Comparison of ENCODE assay signal across 15 mouse cellular contexts in genomic region chr15:100775189-100776166, GRCm38 (mm10). TPM values are rescaled to one million over a fixed set of nuclear protein-coding genes. Genes with fewer than 3 reads are reported as not detected.
DNase-seq lines count a peak whose midpoint lies in the region; ATAC-seq and TF ChIP-seq lines count a peak whose summit lies in the region.
"Had no signal": no experiment of that assay in that cellular context is flagged by ENCODE, and none has a peak within 500 bp of the region (broad histone marks: within the 10 kb centered on the region; RNA-seq: fewer than 3 reads in every experiment).

No protein-coding gene starts in this region.

- H3K9me3 ChIP-seq in forebrain, embryonic 10.5 days: peaks cover 3% of the 10 kb centered on the region; the same call in 1 of the 2 replicates
- H3K9me3 ChIP-seq in forebrain, postnatal 0 days (ENCODE audit: low read length): no peaks in the 10 kb centered on the region
- H3K9me3 ChIP-seq in midbrain, embryonic 14.5 days (ENCODE audit: control insufficient read depth, low read length): no peaks in the 10 kb centered on the region
- H3K9me3 ChIP-seq in midbrain, embryonic 10.5 days (replicated peaks): no peaks in the 10 kb centered on the region; the same call in 1 of the 2 replicates
- no peaks in the 10 kb centered on the region for H3K9me3 ChIP-seq in intestine, embryonic 16.5 days (ENCODE audit: control insufficient read depth, low read length)

- peaks cover 43% of the 10 kb centered on the region for H3K4me1 ChIP-seq in forebrain, embryonic 10.5 days
- no peaks in the 10 kb centered on the region for H3K4me1 ChIP-seq in forebrain, postnatal 0 days (ENCODE audit: insufficient read depth)
- peaks cover 5% of the 10 kb centered on the region; the same call in 1 of the 2 replicates for H3K4me1 ChIP-seq in midbrain, embryonic 14.5 days (ENCODE audit: control insufficient read depth, insufficient read depth, low read length)
- H3K4me1 ChIP-seq in midbrain, embryonic 10.5 days: peaks cover 22% of the 10 kb centered on the region
- H3K4me1 ChIP-seq in intestine, embryonic 16.5 days (ENCODE audit: control insufficient read depth, insufficient read depth, low read length): peaks cover 17% of the 10 kb centered on the region
- no peaks in the 10 kb centered on the region for H3K4me1 ChIP-seq in cerebellum, adult 2 months (ENCODE audit: control insufficient read depth, insufficient read depth, low read length)
- H3K4me1 ChIP-seq: megakaryocyte, embryonic 14.5 days had no signal

- no peak overlapping the region for H3K9ac ChIP-seq in forebrain, postnatal 0 days
- H3K9ac ChIP-seq in midbrain, embryonic 14.5 days (replicated peaks; ENCODE audit: low read length): no peak overlapping the region
- no peak overlapping the region for H3K9ac ChIP-seq in intestine, embryonic 16.5 days (ENCODE audit: low read depth, low read length)

- WGBS in forebrain, embryonic 10.5 days: 35% methylated on average over 19 of the region's 19 CpGs
- WGBS in forebrain, postnatal 0 days: 38% methylated on average over 19 of the region's 19 CpGs
- WGBS in midbrain, embryonic 14.5 days: 58% methylated on average over 19 of the region's 19 CpGs
- WGBS in midbrain, embryonic 10.5 days: 57% methylated on average over 19 of the region's 19 CpGs
- 52% methylated on average over 19 of the region's 19 CpGs for WGBS in intestine, embryonic 16.5 days
- WGBS in cerebellum, adult 2 months: 74% methylated on average over 19 of the region's 19 CpGs

- H3K36me3 ChIP-seq in forebrain, embryonic 10.5 days (replicated peaks): peaks cover 6% of the 10 kb centered on the region; the same call in 1 of the 2 replicates
- no peaks in the 10 kb centered on the region; the same call in 1 of the 2 replicates for H3K36me3 ChIP-seq in forebrain, postnatal 0 days (ENCODE audit: insufficient read depth)
- no peaks in the 10 kb centered on the region; the same call in 1 of the 2 replicates for H3K36me3 ChIP-seq in midbrain, embryonic 14.5 days (ENCODE audit: control insufficient read depth, insufficient read depth, low read length)
- H3K36me3 ChIP-seq in midbrain, embryonic 10.5 days: peaks cover 6% of the 10 kb centered on the region; the same call in 1 of the 2 replicates
- H3K36me3 ChIP-seq in intestine, embryonic 16.5 days (ENCODE audit: control insufficient read depth, insufficient read depth, low read length): no peaks in the 10 kb centered on the region
- H3K36me3 ChIP-seq: G1E had no signal

- TF ChIP-seq POLR2A in cerebellum, adult 2 months (IDR thresholded peaks at IDR 0.05; ENCODE audit: borderline replicate concordance, insufficient read depth, low read length): no peak

- H3K4me3 ChIP-seq in forebrain, embryonic 10.5 days: no peak overlapping the region
- no peak overlapping the region for H3K4me3 ChIP-seq in forebrain, postnatal 0 days (ENCODE audit: low read depth, low read length)
- no peak overlapping the region for H3K4me3 ChIP-seq in midbrain, embryonic 14.5 days (replicated peaks; ENCODE audit: low read depth, low read length)
- no peak overlapping the region for H3K4me3 ChIP-seq in midbrain, embryonic 10.5 days
- H3K4me3 ChIP-seq in intestine, embryonic 16.5 days (ENCODE audit: low read length): no peak overlapping the region
- H3K4me3 ChIP-seq in cerebellum, adult 2 months (replicated peaks; ENCODE audit: insufficient read depth, low read depth, low read length): no peak overlapping the region
- H3K4me3 ChIP-seq: megakaryocyte, embryonic 14.5 days had no signal

- 0 out of 2 replicates have a peak, but pooled peaks cover 17% of the 10 kb centered on the region for H3K27me3 ChIP-seq in forebrain, embryonic 10.5 days (ENCODE audit: poor library complexity, severe bottlenecking)
- H3K27me3 ChIP-seq in forebrain, postnatal 0 days (ENCODE audit: insufficient read depth, low read length): no peaks in the 10 kb centered on the region
- no peaks in the 10 kb centered on the region for H3K27me3 ChIP-seq in midbrain, embryonic 14.5 days (ENCODE audit: control insufficient read depth, insufficient read depth, low read length)
- no peaks in the 10 kb centered on the region for H3K27me3 ChIP-seq in midbrain, embryonic 10.5 days (ENCODE audit: low read depth, poor library complexity, severe bottlenecking)
- no peaks in the 10 kb centered on the region for H3K27me3 ChIP-seq in intestine, embryonic 16.5 days (replicated peaks; ENCODE audit: control insufficient read depth, insufficient read depth, low read length)
- no peaks in the 10 kb centered on the region for H3K27me3 ChIP-seq in cerebellum, adult 2 months (ENCODE audit: control insufficient read depth, insufficient read depth, low read length)

- no peak for TF ChIP-seq CTCF in forebrain, postnatal 0 days (IDR thresholded peaks at IDR 0.05; ENCODE audit: low read depth)
- TF ChIP-seq CTCF in cerebellum, adult 2 months (IDR thresholded peaks at IDR 0.05; ENCODE audit: borderline replicate concordance, insufficient read depth, low read depth, low read length): no peak

- H3K27ac ChIP-seq in forebrain, embryonic 10.5 days: peak overlapping the region; percentile 22
- no peak overlapping the region for H3K27ac ChIP-seq in forebrain, postnatal 0 days (ENCODE audit: low read depth, low read length)
- H3K27ac ChIP-seq in midbrain, embryonic 14.5 days (replicated peaks; ENCODE audit: low read depth, low read length): 0 out of 2 replicates have a peak overlapping the region, but pooled peaks have one; percentile 5
- no peak overlapping the region for H3K27ac ChIP-seq in midbrain, embryonic 10.5 days (replicated peaks)
- peak overlapping the region; percentile 55 for H3K27ac ChIP-seq in intestine, embryonic 16.5 days (ENCODE audit: low read length)
- H3K27ac ChIP-seq in cerebellum, adult 2 months (ENCODE audit: insufficient read depth, low read length): no peak overlapping the region

- no peak for ATAC-seq in forebrain, postnatal 0 days
- ATAC-seq in midbrain, embryonic 14.5 days (ENCODE audit: low FRiP score, low TSS enrichment): no peak
- no peak for ATAC-seq in intestine, embryonic 16.5 days
- ATAC-seq: forebrain, embryonic 16.5 days had no signal

- H3K4me2 ChIP-seq in forebrain, postnatal 0 days (ENCODE audit: low read depth): no peak overlapping the region
- no peak overlapping the region for H3K4me2 ChIP-seq in midbrain, embryonic 14.5 days (ENCODE audit: low read length)
- H3K4me2 ChIP-seq in intestine, embryonic 16.5 days (ENCODE audit: low read depth, low read length): no peak overlapping the region

- DNase-seq in forebrain, embryonic 10.5 days (ENCODE audit: extremely low spot score, low spot score): peak; percentile 30
- no peak for DNase-seq in forebrain, postnatal 0 days
- DNase-seq in midbrain, embryonic 14.5 days: no peak
- DNase-seq in midbrain, embryonic 10.5 days (ENCODE audit: low spot score): no peak
- no peak for DNase-seq in frontal cortex, postnatal 14 days (ENCODE audit: low spot score in 2 of 2)
- DNase-seq in cerebellum, adult 2 months: no peak
- DNase-seq in right cerebral cortex, adult 2 months (ENCODE audit: low spot score in 2 of 2): no peak
- DNase-seq: heart, postnatal 14 days; kidney, adult 11 months; lung, adult 18-20 months; right cerebral cortex, postnatal 25 days had no signal

RNA-seq across cellular contexts. Expression of gene Slc4a8, which starts 13.9 kb away (rescaled TPM):
- 10.1 and 10.8 TPM in 2 replicates for polyA plus RNA-seq in forebrain, embryonic 10.5 days (2016; fragmentation: Nextera tagmentation; extraction: Ambion mirVana)
- total RNA-seq in forebrain, postnatal 0 days (2014; rRNA removed): 17.8 and 38.3 TPM in 2 replicates
- 30.3 and 31.2 TPM in 2 replicates for polyA plus RNA-seq in forebrain, postnatal 0 days (2015; fragmentation: Nextera tagmentation; extraction: Ambion mirVana)
- polyA plus RNA-seq in midbrain, embryonic 14.5 days (2014; fragmentation: Nextera tagmentation; extraction: Ambion mirVana): 24.2 and 32.3 TPM in 2 replicates
- polyA plus RNA-seq in midbrain, embryonic 10.5 days (2016; fragmentation: Nextera tagmentation; extraction: Ambion mirVana): 8.4 and 10.2 TPM in 2 replicates
- 3.2 and 4.5 TPM in 2 replicates for polyA plus RNA-seq in intestine, embryonic 16.5 days (2015; fragmentation: Nextera tagmentation; extraction: Ambion mirVana)
- polyA plus RNA-seq in cerebellum, adult 2 months (2012; rRNA removed): 30.1 and 31.2 TPM in 2 replicates
- polyA plus RNA-seq: G1E had no signal

RNA-seq across cellular contexts. Expression of gene Galnt6, which starts 46.3 kb away (rescaled TPM):
- polyA plus RNA-seq in forebrain, embryonic 10.5 days (2016; fragmentation: Nextera tagmentation; extraction: Ambion mirVana): not detected in 2 replicates
- total RNA-seq in forebrain, postnatal 0 days (2014; rRNA removed): 0.77 and 1.5 TPM in 2 replicates
- polyA plus RNA-seq in forebrain, postnatal 0 days (2015; fragmentation: Nextera tagmentation; extraction: Ambion mirVana): 0.24 and 0.47 TPM in 2 replicates
- 0.14 TPM in 1 of 2 replicates, not detected in the other for polyA plus RNA-seq in midbrain, embryonic 14.5 days (2014; fragmentation: Nextera tagmentation; extraction: Ambion mirVana)
- 0.07 and 0.09 TPM in 2 replicates for polyA plus RNA-seq in midbrain, embryonic 10.5 days (2016; fragmentation: Nextera tagmentation; extraction: Ambion mirVana)
- polyA plus RNA-seq in intestine, embryonic 16.5 days (2015; fragmentation: Nextera tagmentation; extraction: Ambion mirVana): 7.6 and 8.8 TPM in 2 replicates
- polyA plus RNA-seq in cerebellum, adult 2 months (2012; rRNA removed): 9.0 and 13.1 TPM in 2 replicates

Comparison
In these comparisons a context has a peak if more than half of its experiments do, and no peak if none do; other contexts are left out.
1. H3K27ac ChIP-seq: peak in forebrain, embryonic 10.5 days (single experiment), midbrain, embryonic 14.5 days (single experiment) and intestine, embryonic 16.5 days (single experiment); none in forebrain, postnatal 0 days (single experiment), midbrain, embryonic 10.5 days (single experiment) and cerebellum, adult 2 months (single experiment).